Mouse (Mus musculus) T-helper 2 cell (primary cell): ENCODE results near the gene Bicd2.

Experiments
- in situ Hi-C: fragments of 300-600 bp; cut with MboI, MseI; formaldehyde crosslinking; loops from one replicate; pipeline ENCODE4 v1.15.1; 2025; ENCODE audit warnings: high pct_unique_total_duplicates

Gene Bicd2

GRCm38 (mm10) chr13:49400139-49400538, 58.8 kb downstream of the Bicd2 start:
- in situ Hi-C loops, result no loop called here

- in situ Hi-C loops, result no loop called here
Observed at GRCm38 (mm10) chr13:49402628-49403027, 61.2 kb downstream of the Bicd2 start.

GRCm38 (mm10) chr13:49407795-49408194, 66.4 kb downstream of the Bicd2 start:
- in situ Hi-C loops, result no loop called here

- in situ Hi-C loops, result loop anchor here (10.0 kb wide), 3 partner anchors 234 to 1674 kb away; partner anchors contain the start of genes Cenpp, Fam120a and Nol8
Observed at GRCm38 (mm10) chr13:49420754-49421605, 79.6 kb downstream of the Bicd2 start, which contains the start of gene Ippk. TSS of gene Ippk (plus strand) at chr13:49421249.

DNA sequence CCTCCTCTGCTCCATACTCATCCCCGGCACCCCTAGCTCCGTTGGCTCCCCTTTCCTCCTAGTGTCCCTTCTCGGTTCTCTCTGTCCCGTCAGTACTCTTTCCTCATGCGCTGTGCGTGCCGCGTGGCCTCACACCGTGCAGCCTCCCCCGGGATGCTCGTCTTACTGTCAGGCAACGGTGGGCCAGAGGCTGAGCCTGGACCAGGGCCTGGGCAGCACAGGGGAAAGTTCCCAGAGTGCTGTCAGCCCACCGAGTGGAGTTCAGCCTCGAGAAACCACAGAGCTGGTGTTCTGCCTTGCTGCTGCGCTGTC, 80.2 kb downstream of the Bicd2 start:
- in situ Hi-C loops, result loop anchor here (10.0 kb wide), 3 partner anchors 233 to 1673 kb away; partner anchors contain the start of genes Cenpp, Fam120a and Nol8

GRCm38 (mm10) chr13:49421959-49422358, 80.6 kb downstream of the Bicd2 start:
- in situ Hi-C loops, result loop anchor here (10.0 kb wide), 3 partner anchors 233 to 1673 kb away; partner anchors contain the start of genes Cenpp, Fam120a and Nol8

- in situ Hi-C loops, result loop anchor here (10.0 kb wide), 3 partner anchors 228 to 1668 kb away; partner anchors contain the start of genes Cenpp, Fam120a and Nol8
Observed at GRCm38 (mm10) chr13:49426736-49427135, 85.4 kb downstream of the Bicd2 start.

GRCm38 (mm10) chr13:49428042-49428675, 86.8 kb downstream of the Bicd2 start:
- in situ Hi-C loops, result loop anchor here (10.0 kb wide), 3 partner anchors 227 to 1667 kb away; partner anchors contain the start of genes Cenpp, Fam120a and Nol8

DNA sequence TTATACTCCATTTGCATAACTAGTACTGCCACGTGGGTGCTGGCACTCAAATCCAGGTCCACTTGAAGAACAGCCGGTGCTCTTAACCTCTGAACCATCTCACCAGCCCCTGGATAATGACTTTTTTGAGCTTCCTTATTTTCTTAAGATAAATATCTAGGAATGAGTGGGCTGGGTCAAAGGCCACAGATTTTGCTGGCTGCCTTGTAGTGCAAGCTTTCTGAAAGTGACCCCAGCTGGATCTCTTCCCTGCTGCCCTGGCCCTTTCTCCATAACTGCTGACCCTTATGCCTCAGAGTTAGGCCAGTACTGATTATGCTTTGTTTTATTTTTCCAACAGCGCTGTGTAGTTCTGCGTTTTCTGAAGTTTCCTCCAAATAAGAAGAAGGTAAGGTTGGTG, 89.1 kb downstream of the Bicd2 start:
- in situ Hi-C loops, result no loop called here

DNA sequence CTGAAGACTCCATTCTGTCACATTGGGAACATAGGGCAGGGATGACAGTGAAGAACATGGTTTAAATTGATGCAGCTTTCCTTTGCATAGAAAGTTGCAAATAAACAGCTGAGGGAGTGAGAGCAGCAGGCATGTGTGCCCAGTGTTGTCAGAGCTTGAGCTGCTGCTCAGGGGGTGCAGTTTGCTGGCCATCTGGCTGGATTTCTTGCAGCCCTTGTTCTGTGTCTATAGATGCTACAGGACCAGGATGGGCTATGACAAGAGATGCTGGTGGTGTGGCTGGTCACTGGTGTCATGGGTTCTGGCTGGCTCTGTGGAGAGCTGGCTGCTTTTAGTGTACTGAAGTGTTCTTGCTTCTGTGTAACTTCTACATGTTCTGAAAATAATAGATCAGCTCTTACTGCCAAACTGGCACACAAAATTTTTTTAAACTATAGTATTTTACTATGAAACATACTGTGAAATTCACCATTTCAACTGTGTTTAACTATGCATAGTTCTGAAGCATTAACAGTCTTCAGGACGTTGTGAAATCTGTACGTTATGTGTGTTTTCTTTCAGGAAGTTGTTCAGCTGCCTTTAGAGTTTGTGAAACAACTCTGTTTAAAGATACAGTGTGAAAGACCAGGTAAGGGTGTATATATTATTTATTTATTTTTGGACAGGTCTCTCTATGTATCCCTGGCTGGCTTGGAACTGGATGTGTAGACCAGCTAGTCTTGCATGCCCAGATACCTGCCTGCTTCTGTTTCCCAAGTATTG, 92.1 kb downstream of the Bicd2 start:
- in situ Hi-C loops, result no loop called here

DNA sequence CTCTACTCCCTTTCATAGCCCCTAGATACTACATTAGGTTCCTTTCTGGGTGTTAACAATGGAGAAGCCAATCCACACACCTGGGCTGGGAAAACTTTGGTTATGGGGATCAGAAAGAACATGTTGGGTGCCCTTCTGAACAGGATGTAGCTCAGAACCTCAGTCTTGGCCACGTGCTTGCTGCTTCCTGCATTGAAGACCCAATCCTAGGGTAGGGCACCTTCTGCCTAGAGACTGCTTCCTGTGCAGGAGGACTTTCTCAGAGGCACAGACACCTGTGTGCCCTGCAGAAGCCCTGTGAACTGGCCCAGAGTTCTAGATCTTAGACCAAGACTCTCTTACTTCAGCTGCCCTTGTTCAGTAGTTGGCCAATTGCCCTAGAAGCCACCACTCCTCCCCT, 94.4 kb downstream of the Bicd2 start:
- in situ Hi-C loops, result no loop called here

- in situ Hi-C loops, result no loop called here
Observed at GRCm38 (mm10) chr13:49436170-49436569, 94.8 kb downstream of the Bicd2 start.
